ENCODE assay signal across 9 mouse cellular contexts in the genomic region with DNA sequence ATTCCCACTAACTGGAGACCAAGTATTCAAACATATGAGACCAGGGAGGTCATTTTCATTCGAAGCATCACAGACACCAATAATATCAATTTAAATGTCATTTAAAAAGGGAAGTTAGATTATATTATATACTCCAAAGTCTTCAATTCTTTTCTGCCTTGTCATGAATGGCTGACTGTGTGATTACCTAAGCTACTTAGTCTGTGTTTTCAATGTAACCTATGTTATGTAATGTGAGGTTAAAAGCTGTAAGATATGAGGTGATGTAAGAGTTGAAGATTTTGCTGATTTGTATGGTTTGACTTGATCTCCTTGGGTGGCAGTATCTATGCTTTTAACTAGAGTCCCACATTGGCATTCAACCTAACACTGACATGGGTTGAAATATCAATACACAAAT.
"Had no signal": no experiment of that assay in that cellular context is flagged by ENCODE, and none has a peak within 500 bp of the region (broad histone marks: within the 10 kb centered on the region; RNA-seq: fewer than 3 reads in every experiment).

No protein-coding gene starts in this region.

- ATAC-seq: midbrain, embryonic 13.5 days; midbrain, embryonic 15.5 days had no signal

- DNase-seq: lung, adult 18-20 months; lung, embryonic 14.5 days; lung, postnatal 10 days; right cerebral cortex, postnatal 14 days; thymus, adult 2 months; thymus, postnatal 25 days; thymus, postnatal 4 days had no signal
